Mouse (Mus musculus): ENCODE results near the gene Sdk2. TPM values are rescaled to one million over a fixed set of nuclear protein-coding genes. Genes with fewer than 3 reads are reported as not detected.

Sdk2 gene
- total RNA-seq, 2 experiments from 2014 or later = 1.8 to 6.2 TPM

GRCm38 (mm10) chr11:113932909-113933308 is 133.9 kb downstream of the Sdk2 start:
- no peak for DNase-seq (ENCODE audit: low spot score in 2 of 2)

DNA sequence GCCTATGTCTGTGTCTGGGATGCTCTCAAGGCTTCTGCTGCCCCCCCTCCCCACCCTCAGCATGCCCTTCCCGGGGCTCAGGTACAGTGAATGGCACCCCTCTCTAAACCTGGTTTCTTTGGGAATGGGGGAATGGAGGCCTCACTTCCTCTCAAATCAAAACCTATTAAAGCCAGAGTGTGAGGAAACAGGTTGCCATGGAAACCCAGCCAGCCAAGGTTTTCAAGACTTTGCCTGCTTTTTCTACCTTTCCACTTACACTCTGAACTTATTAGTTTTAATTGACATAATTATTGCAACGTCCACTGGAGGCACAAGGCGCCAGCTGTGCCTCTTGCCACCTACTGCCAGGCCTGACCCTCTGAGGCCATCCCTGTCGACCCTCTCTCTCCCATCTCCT is 135.1 kb downstream of the Sdk2 start:
- DNase-seq (ENCODE audit: low spot score in 2 of 2) = no peak

- no peak for DNase-seq (ENCODE audit: low spot score in 2 of 2)
Observed at GRCm38 (mm10) chr11:113930112-113930511, 136.7 kb downstream of the Sdk2 start.

DNA sequence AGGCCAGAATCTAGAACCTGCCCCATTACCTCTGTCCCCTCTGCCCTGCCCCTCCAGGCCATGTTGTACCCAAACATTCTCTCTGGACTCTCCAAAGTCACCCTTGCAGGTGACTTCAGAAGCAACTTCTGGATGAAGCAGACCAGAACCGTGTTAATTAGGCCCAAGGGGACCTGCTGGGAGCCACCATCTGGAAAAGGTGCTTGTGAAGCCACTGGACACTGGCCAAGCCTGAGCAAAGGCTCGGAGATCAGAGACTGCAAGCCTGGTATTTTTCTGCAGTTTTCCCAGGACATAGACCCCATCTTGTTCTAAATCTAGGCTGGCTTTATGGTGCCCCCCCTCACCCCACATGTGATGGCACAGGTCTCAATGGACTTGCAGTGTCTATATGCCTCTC is 138.0 kb downstream of the Sdk2 start:
- no peak for DNase-seq (ENCODE audit: low spot score in 2 of 2)

DNA sequence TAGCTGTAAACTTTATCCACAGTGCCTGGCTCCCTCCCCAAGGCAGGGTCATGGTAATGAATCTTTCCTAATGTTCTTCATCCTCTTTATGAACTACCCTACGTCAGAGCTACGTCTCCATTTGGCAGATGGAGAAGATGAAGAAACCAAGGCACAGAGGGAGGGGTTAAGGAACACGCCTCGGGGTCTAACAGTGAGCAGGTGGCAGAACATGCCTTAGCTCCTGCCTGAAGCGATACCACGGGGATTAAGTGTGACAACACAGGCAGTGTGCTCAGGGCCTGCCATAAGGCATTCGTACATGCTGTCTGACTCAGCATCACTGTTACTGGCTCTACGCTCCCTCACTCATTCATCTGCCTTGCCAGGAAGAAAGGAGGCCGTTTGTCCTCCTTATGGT is 138.6 kb downstream of the Sdk2 start:
- no peak for DNase-seq (ENCODE audit: low spot score in 2 of 2)

DNA sequence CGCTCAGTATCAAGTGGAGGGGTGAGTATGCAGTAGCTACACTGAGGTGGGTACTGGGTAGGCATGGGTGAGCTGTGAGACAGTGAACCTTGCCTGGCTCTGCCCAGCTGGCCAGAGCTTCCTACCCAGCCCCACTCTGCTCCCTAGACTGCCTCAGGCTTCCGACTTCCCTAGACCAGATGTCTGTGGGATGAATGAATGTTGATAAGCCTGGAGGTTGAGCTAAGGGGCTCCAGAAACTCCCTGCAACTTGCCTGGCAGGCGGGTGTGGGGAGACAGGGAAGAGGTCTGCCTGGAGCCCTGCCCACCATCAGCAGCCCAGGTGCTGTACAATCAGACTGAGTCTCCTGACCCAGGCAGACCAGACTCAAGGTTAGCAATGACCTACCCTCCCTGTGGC is 139.0 kb downstream of the Sdk2 start:
- no peak for DNase-seq (ENCODE audit: low spot score in 2 of 2)

DNA sequence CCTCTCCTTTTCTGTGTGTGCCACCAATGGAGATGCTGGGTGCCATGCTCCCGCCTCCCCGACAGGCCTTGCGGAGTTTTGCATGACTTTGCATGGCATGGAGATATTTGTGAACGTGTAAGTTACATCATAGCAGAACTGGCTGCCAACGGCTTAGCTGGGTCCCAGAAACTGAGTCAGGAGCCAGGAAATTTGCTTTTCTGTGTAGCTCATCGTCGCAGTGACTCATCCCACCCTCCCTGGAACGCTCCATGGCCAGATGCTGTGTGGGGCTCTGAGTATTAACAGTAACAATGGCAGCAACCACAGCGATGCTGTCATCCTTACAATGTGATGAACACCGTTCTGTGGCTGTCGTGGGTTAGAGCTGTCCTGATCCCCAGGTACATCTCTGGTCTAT is 139.6 kb downstream of the Sdk2 start:
- DNase-seq (ENCODE audit: low spot score in 2 of 2) = peak in 1 of 2 experiments; percentile 15

DNA sequence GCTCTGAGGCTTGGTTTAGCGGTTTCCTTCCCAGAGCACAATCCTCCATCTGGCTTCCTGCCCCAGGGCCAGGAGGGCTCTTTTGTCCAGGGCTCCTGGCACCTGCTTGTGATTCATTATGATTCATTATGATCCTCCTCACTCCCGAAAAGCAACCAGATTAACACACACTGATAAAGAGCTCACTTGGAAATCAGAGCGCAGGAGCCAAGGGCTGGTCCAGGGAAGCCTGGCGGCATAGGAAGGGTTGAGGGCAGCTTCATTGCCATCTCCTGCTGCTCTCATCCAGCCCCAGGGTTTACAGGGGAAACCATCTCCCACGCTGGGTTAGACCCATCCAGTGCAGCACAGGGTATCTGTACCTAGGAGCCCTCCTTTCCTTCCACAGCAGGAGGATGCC is 143.7 kb downstream of the Sdk2 start:
- no peak for DNase-seq (ENCODE audit: low spot score in 2 of 2)

DNA sequence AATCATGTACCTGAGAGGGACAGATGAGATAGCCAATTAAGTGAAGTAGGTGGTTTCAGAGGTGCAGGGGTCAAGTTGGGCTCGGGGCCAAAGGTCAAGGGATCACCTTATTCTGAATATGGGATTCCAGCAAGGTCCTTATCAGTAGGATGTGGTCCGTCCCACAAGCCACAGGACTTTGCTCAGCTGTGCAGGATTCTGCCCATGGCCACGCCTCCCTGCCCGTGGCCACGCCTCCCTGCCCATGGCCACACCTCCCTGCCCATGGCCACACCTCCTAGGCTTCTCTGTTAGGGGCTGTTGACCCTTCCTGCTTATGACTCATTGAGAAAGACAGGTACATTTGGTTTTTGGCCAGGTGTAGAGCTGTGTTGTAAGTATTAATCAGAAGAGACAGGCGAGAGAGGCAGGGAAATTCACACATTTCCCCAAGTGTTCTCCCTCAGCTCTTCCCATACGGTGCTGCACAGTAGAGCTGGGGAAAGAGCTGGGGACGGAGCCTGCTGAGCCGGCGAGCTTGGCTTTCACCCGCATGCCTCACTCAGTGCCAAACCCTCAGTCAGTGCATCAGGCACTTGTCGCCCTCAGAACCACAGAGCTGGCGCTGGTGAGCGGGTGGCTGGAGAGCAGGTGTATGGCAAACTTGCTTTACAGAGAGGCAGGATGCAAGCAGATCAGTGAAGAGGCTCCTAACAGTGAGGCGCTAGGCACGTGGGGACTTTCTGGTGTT is 163.6 kb downstream of the Sdk2 start:
- no peak for DNase-seq (ENCODE audit: low spot score in 2 of 2)

GRCm38 (mm10) chr11:113901906-113902305 is 164.9 kb downstream of the Sdk2 start:
- DNase-seq (ENCODE audit: low spot score in 2 of 2) = no peak

GRCm38 (mm10) chr11:113898671-113899070 is 168.2 kb downstream of the Sdk2 start:
- DNase-seq (ENCODE audit: low spot score in 2 of 2) = no peak

DNA sequence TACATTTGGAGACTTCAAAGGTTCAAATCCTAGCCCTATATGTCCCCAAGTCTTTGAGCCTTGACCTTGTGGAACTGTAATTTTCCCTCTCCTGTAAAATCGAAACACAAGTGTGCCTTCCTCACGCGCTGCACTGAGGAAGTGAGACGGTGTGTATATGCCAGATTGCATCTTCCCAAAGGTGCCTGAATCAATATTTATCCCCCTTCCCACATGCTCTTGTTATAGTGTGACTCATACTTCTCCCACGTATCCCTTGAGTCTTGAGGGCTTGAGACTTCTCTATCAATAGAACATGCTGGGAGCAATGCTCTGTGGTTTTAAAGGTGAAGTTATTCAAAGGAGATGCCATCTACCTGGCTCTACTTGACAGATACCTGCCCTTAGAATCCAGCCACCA is 170.8 kb downstream of the Sdk2 start:
- no peak for DNase-seq (ENCODE audit: low spot score in 2 of 2)

- no peak for DNase-seq (ENCODE audit: low spot score in 2 of 2)
Observed at GRCm38 (mm10) chr11:113892924-113893323, 173.9 kb downstream of the Sdk2 start.

DNA sequence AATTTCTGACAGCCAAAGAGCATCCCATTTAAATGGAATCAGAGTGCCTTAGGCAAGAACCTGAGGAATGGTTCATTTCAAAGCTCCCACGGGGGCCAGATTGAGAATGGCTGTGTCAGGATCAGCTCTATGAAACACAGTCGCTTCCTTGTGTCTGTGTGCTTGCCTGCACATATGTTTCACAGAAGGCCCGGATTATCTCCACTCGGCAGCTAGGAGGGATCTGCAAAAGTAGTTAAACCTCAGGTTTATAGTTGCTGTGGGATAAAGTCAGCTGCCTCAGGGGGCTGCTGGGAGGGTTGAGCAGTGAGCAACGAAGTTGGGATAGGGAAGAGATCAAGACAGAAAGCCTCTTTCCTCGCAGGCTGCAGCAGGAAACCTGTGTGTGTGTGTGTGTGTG is 174.8 kb downstream of the Sdk2 start:
- no peak for DNase-seq (ENCODE audit: low spot score in 2 of 2)

DNA sequence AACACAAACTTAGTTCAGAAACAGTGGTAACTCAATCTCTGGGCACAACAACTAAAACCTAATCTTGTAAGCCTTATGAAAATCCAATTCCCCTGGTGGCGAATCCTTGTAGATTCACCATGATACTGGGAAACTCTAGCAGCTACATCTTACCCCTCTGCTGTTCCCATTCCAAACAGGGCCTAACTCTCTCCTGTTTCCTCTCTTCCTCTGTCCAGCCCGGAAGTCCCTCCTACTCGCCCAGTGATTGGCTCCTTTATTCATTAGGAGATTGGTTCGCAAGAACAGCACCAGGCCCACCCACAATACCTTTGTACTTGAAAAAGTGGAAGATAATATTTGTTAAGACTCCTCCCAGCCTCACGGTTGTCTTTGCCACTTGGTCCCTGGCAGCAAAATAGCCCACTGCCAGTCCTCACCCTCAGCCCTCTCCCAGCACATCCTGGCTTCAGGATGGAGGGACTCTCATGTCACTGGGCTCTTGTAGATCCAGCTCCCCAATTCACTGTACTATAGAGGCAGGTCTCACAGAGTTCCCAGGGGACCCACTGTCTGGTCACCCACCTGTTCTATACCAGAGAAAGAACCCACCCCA is 178.6 kb downstream of the Sdk2 start:
- DNase-seq (ENCODE audit: low spot score in 2 of 2) = no peak

GRCm38 (mm10) chr11:113886299-113886698 is 180.5 kb downstream of the Sdk2 start:
- DNase-seq (ENCODE audit: low spot score in 2 of 2) = no peak

DNA sequence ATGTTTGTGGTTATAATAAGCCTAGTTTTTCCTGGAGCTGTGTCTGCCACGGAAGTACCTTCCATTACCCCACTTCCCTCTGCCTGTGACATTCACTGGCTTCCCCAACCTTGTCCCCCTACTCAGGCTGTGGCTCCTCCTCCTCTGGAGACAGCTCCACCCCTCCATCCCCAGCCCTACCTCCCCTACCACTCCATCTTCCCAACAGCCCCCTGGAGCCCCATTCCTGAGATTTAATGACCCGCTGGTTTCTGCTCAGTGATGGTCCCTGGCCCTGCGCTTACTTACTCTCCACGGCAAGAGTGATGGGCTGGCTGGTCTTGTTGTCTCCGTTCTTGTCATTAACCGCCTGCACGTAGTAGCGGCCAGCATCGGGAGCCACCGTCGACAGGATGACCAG is 181.9 kb downstream of the Sdk2 start:
- no peak for DNase-seq (ENCODE audit: low spot score in 2 of 2)

DNA sequence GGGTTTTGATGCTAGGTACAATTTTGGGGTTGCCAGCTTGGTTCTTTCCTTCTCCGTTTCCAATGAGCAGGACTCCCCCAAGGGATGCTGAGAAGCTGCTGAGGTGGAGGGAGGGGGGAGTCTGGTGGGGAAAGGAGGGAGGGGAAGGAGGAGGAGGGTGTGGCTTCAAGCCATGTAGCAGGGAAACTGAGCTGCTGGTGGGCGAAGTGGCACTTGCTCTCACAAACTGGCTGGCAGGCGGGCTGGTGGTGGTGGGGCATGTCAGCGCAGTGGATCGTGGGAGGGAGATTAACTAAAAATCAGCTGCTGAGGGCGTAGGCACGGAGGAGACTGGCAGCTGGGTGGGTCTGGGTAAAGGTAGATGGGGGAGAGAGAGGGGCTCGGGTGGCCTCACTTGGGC is 183.8 kb downstream of the Sdk2 start:
- DNase-seq (ENCODE audit: low spot score in 2 of 2) = no peak

- no peak for DNase-seq (ENCODE audit: low spot score in 2 of 2)
Observed at GRCm38 (mm10) chr11:113881864-113882263, 185.0 kb downstream of the Sdk2 start.

DNA sequence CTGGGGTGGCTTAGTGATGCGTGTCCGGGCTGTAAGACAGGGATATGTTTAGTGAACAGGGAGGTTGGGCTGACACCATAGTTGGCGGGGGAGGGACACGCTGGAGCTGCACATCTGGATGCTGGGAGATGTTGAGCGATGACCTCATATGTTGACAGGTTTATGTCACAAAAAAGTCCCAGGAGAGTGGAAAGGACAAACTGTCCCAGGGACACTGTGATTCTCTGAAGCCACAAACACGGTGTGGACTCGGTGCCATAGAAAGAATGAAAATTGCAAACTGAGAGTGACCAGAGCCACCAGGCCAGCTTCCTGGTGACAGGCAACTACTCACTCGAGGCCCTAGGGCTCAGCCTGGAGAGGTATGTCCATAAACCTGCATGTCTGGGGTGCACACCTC is 199.8 kb downstream of the Sdk2 start:
- DNase-seq (ENCODE audit: low spot score in 2 of 2) = no peak

GRCm38 (mm10) chr11:113865627-113866026 is 201.2 kb downstream of the Sdk2 start:
- peak; percentile 82 to 87 for DNase-seq (ENCODE audit: low spot score in 2 of 2)

DNA sequence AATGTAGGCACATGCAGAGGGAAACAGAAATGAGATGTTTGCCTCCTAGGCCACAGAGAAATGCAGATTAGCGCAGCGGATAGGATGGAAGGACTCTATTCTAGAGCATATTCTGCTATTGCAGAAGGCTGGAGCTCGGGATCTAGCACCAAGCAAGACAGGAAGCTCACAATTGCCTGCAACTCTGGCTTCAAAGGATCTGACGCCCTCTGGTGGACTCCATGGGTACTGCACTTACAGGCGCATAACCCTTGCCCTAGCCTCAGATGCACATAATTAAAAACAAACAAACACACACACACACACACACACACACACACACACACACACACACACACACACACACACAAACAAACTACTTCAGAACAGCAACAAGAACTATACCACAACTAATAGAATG is 203.4 kb downstream of the Sdk2 start:
- DNase-seq (ENCODE audit: low spot score in 2 of 2) = peak in 1 of 2 experiments; percentile 41

GRCm38 (mm10) chr11:113855661-113856060 is 211.2 kb downstream of the Sdk2 start:
- DNase-seq (ENCODE audit: low spot score in 2 of 2) = no peak

Data from adrenal gland, adult 18-20 months (tissue).